Mouse (Mus musculus) layer of hippocampus, adult 9-10 months (tissue): Measurements from ENCODE around the gene Prnd.
A peak's percentile ranks its signal among the peaks of the same experiment; 100 is the strongest.

Source experiments
- DNase-seq: peaks from one replicate; pipeline ENCODE4 v3.0.0; 2022; ENCODE audit warnings: low spot score

Gene Prnd

GRCm38 (mm10) chr2:131950598-131951095, at the start of gene Prnd:
Prnd (plus strand) TSS chr2:131950861.
- no peak for DNase-seq

- DNase-seq, result no peak
Observed at GRCm38 (mm10) chr2:131902423-131902822, 48.2 kb upstream of the Prnd start.

GRCm38 (mm10) chr2:131902867-131903266, 47.8 kb upstream of the Prnd start:
- no peak for DNase-seq

DNA sequence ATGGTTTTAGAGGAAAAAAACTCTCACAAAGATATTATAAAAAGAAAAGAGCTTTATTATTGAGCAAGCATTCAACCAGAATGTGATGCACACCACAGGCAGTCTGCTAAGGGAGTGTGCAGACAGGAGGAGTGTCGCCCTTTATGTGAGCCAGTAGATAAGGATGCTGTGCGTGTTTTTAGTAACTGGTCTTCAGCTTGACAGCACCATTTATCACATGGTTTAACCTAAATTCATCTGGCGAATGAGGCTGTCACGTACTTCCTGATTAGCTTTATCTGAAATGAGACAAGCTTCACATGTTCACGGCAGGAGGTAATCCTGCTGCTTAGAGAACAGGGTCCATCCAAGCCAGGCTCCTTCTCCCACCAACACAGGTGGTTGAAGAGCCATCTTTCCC, 45.6 kb upstream of the Prnd start:
- no peak for DNase-seq

DNA sequence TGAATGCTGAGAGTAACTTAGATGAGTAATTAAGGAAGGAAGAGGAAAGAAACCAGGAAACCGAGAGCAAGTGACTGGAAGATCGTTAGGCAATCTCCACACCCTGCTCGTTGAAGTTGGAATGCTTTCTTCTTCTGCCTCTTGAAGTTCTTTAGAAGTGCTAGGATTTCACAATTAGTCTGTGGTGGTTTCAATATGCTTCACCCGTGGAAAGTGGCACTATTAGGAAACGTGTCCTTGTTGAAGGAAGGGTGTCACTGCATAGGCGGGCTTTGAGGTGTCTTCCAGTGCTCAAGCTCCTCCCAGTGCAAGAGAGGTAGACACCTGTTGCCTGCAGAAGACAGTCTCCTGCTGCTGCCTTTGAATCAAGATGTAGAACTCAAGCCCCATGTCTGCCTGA, 44.9 kb upstream of the Prnd start:
- DNase-seq, result no peak

DNA sequence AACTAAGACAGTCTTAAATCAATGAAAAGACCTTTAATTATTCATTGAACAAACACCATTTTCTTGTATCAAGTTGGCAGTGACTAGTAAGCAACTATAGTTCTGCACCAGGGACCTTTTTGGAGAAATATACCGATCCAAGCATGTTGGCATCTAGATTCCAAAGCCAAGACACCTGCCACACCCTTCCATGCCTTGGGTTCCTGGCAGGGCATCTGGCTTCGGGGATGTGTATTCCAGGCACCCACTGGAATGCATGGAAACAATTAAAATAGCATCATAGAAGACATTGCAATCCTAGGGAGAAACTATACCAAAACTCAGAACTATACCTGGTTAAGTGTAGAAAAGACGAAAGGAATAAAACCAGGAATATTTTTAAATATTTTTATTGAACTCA, 44.4 kb upstream of the Prnd start:
- DNase-seq, result no peak

- DNase-seq, result no peak
Observed at GRCm38 (mm10) chr2:131906846-131907245, 43.8 kb upstream of the Prnd start.

DNA sequence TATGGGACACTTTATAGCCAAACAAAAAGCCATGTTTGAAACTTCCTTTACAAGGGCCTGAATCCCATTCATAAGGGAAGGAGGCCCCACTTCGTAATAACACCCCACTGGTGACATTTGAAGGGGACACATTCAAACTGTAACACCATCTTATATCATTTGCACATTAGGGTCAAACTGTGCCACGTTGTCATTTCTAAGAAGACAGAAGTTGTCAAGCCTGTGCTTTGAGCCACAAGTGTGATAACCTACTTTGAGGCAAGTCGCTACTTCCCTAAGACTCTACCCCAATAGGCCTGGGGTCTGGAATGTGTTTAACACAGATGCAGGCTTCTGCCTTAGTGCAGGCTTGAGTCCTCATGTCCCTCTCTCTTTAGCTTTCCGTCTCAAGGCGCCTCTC, 43.4 kb upstream of the Prnd start:
- DNase-seq, result no peak

GRCm38 (mm10) chr2:131908351-131908861, 42.3 kb upstream of the Prnd start:
- no peak for DNase-seq

DNA sequence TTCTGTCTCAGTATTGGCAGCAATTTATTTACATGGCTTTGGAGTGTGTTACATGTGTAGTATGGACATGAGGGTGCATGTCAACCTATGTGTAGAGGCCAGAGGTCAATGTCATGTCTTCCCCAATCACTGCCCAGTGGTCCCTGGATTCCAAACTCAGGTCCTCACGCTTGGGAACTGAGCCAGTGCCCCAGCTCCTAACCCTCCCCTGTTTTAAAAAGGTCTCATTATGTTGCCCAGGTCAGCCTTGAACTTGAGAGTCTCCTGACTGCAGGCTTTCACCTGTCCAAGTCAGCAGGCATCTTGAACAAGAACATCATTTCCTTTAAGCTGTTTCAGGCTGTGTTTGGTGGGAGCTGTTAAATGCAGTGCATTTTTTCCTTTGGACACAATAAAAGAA, 41.8 kb upstream of the Prnd start:
- DNase-seq, result no peak

GRCm38 (mm10) chr2:131909683-131910572, 40.7 kb upstream of the Prnd start, which contains the start of the genes Prnp and Prn:
Prnp (plus strand) TSS chr2:131909928.
Prn (plus strand) TSS chr2:131909957.
- DNase-seq, result peak; percentile 58

DNA sequence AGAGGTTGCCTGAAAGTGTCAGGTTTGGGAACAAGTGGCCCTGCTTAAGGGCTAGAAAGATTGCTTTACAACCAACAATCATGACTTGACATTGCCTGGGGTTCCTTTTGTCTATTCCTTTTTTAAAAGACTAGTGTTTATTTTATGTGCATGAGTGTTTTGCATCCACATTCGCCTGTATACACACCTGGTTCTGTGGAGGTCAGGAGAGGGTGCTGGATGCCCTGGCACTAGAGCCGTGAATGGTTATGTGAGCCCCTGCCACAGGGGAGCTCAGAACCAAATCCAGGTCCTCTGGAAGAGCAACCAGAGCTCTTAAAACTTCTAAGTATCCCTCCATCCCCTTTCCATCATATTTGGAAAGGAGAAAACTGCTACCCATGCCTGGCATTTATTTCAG, 39.8 kb upstream of the Prnd start:
- DNase-seq, result no peak

DNA sequence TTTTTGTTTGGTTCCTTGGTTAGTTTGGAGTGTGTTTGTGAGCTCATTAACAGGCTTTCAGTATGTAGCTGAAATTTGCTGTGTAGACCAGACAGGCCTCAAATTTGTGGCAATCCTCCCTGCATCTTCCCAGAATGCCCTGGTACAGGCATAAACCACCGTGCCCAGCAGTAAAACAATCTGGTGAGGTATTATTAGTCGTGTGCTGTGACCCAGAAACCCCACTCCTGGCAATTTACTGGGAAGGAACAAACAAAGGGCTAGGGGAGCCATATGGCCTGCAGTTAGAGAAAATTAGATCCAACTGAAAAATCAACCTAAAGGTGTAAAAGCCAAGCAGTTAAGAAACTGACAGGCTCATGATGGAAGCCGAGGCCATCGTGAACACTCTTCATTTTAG, 39.3 kb upstream of the Prnd start:
- DNase-seq, result no peak

GRCm38 (mm10) chr2:131912526-131913258, 38.0 kb upstream of the Prnd start:
- no peak for DNase-seq

DNA sequence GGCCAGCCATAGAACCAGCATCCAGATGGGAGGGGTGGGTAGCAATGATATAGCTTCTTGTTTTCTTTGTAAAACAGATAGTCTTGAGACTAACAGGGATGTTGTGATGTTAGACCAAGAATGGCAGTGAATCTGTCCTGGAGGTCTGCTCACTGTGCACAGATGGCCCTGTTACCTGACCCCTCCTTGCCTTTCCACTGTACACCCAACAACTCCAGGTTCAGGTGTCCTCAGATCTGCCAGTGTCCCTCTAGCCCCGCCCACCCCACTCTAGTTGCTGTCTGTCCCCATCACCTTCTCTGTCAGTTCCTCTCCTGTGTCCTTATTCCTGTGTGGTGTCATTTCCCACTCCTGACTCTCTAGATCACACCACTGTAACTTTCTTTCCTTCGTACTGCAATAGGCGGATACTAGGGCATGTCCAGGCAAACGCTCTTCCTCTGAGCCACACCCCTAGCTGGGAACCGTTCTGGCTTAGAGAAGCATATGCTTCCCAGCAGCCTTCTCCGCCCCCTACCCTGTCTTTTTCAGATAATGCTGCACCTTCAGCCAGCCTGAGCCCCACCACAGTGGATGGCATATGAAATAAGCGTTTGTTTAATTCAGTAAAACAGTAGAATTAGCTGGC, 18.3 kb upstream of the Prnd start:
- DNase-seq, result no peak

DNA sequence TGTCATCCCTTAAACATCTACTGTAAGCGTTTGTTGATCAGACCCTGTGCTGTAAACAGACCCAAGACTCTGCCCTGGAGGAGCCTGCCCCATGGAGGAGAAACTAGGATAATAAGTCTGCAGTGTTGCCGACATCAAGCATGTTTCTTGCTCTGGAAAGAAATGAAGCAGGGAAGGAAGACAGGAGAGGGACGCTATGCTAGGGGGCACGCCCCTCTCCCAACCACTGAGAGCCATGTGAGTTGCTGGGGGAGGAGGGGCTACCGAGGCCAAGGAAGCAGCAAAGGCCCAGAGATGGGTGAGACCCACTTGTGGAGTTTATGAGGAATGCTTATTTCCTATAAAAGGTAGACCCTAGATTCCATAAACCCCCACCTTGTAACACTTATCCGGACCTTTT, 17.6 kb upstream of the Prnd start:
- DNase-seq, result no peak

- no peak for DNase-seq
Observed at GRCm38 (mm10) chr2:131933598-131933997, 17.1 kb upstream of the Prnd start.

- no peak for DNase-seq
Observed at GRCm38 (mm10) chr2:131934243-131934642, 16.4 kb upstream of the Prnd start.

GRCm38 (mm10) chr2:131935390-131936105, 15.1 kb upstream of the Prnd start:
- DNase-seq, result no peak

DNA sequence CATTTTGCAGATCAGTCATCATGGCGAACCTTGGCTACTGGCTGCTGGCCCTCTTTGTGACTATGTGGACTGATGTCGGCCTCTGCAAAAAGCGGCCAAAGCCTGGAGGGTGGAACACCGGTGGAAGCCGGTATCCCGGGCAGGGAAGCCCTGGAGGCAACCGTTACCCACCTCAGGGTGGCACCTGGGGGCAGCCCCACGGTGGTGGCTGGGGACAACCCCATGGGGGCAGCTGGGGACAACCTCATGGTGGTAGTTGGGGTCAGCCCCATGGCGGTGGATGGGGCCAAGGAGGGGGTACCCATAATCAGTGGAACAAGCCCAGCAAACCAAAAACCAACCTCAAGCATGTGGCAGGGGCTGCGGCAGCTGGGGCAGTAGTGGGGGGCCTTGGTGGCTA, 14.3 kb upstream of the Prnd start:
- no peak for DNase-seq

- peak; percentile 44 for DNase-seq
Observed at GRCm38 (mm10) chr2:131939404-131940111, 11.1 kb upstream of the Prnd start.
